Comparison of ENCODE assay signal across 13 mouse cellular contexts in the genomic region with DNA sequence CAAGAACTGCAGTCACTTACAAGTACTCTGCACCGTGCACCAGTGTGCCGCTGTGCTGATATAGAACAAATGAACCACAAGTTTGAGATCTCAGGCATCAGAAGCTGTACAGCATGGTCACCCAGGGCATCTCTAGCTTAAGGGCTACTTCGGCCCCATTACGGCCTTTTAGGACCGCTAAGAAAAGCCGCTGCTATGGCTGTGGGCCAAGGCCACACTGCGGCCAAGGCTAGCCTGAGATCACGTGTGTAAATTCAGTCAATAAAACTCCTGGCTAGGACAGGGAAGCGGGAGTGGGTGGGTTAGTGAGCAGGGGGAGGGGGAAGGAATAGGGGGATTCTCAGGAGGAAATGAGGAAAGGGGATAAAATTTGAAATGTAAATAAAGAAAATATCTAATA. TPM values are rescaled to one million over a fixed set of nuclear protein-coding genes. Genes with fewer than 3 reads are reported as not detected.
DNase-seq lines count a peak whose midpoint lies in the region; ATAC-seq and TF ChIP-seq lines count a peak whose summit lies in the region.
"Had no signal": no experiment of that assay in that cellular context is flagged by ENCODE, and none has a peak within 500 bp of the region (broad histone marks: within the 10 kb centered on the region; RNA-seq: fewer than 3 reads in every experiment).

No protein-coding gene starts in this region.

- no peak for DNase-seq in limb, embryonic 14.5 days (ENCODE audit: low spot score)
- no peak for DNase-seq in limb, embryonic 10.5 days (ENCODE audit: low spot score)
- peak; percentile 50 for DNase-seq in adrenal gland, adult 8-10 months
- peak; percentile 82 to 84 for DNase-seq in cerebellum, postnatal 10 days
- peak; percentile 69 for DNase-seq in kidney, postnatal 10 days
- DNase-seq in embryo, embryonic 10.5 days (ENCODE audit: low spot score), result no peak
- no peak for DNase-seq in layer of hippocampus, postnatal 14 days (ENCODE audit: low spot score in 2 of 2)

- no peak overlapping the region for H3K4me2 ChIP-seq in limb, embryonic 14.5 days (replicated peaks; ENCODE audit: low read depth, low read length, severe bottlenecking)
- no peak overlapping the region for H3K4me2 ChIP-seq in forebrain, embryonic 13.5 days
- H3K4me2 ChIP-seq: embryonic facial prominence, embryonic 15.5 days had no signal

- WGBS in limb, embryonic 14.5 days, result 57% methylated on average over 9 of the region's 9 CpGs
- WGBS in limb, embryonic 10.5 days, result 82% methylated on average over 9 of the region's 9 CpGs
- WGBS in forebrain, embryonic 13.5 days, result 85% methylated on average over 9 of the region's 9 CpGs

- ATAC-seq in limb, embryonic 14.5 days (ENCODE audit: low FRiP score, low read depth), result 0 out of 2 replicates have a peak, but pooled peaks have one; percentile 19
- no peak for ATAC-seq in forebrain, embryonic 13.5 days
- ATAC-seq: intestine, postnatal 0 days had no signal

- H3K9ac ChIP-seq in limb, embryonic 14.5 days (ENCODE audit: low read depth, low read length, severe bottlenecking), result no peak overlapping the region
- H3K9ac ChIP-seq in forebrain, embryonic 13.5 days, result no peak overlapping the region
- H3K9ac ChIP-seq: embryonic facial prominence, embryonic 15.5 days; liver, embryonic 14.5 days had no signal

- no peak for TF ChIP-seq POLR2A in limb, embryonic 14.5 days (IDR thresholded peaks at IDR 0.05; ENCODE audit: borderline replicate concordance, extremely low read depth, insufficient read depth, insufficient read length)

- no peaks in the 10 kb centered on the region for H3K27me3 ChIP-seq in limb, embryonic 14.5 days (ENCODE audit: control insufficient read depth, insufficient read depth, low read length)
- H3K27me3 ChIP-seq in limb, embryonic 10.5 days (ENCODE audit: low read depth, poor library complexity, severe bottlenecking), result no peaks in the 10 kb centered on the region
- H3K27me3 ChIP-seq in forebrain, embryonic 13.5 days, result no peaks in the 10 kb centered on the region
- H3K27me3 ChIP-seq: embryonic facial prominence, embryonic 15.5 days had no signal

- H3K4me3 ChIP-seq in limb, embryonic 14.5 days (replicated peaks; ENCODE audit: low read length), result no peak overlapping the region
- H3K4me3 ChIP-seq in limb, embryonic 10.5 days, result no peak overlapping the region
- H3K4me3 ChIP-seq in forebrain, embryonic 13.5 days, result no peak overlapping the region
- H3K4me3 ChIP-seq: embryonic facial prominence, embryonic 15.5 days had no signal

- no peaks in the 10 kb centered on the region for H3K9me3 ChIP-seq in limb, embryonic 14.5 days (ENCODE audit: control insufficient read depth, low read length)
- H3K9me3 ChIP-seq in limb, embryonic 10.5 days (replicated peaks), result no peaks in the 10 kb centered on the region
- H3K9me3 ChIP-seq in forebrain, embryonic 13.5 days (replicated peaks), result no peaks in the 10 kb centered on the region
- H3K9me3 ChIP-seq: embryonic facial prominence, embryonic 15.5 days had no signal

- no peaks in the 10 kb centered on the region for H3K36me3 ChIP-seq in limb, embryonic 14.5 days (ENCODE audit: control insufficient read depth, insufficient read depth, low read length)
- no peaks in the 10 kb centered on the region for H3K36me3 ChIP-seq in limb, embryonic 10.5 days
- no peaks in the 10 kb centered on the region for H3K36me3 ChIP-seq in forebrain, embryonic 13.5 days (ENCODE audit: poor library complexity, severe bottlenecking)
- H3K36me3 ChIP-seq: embryonic facial prominence, embryonic 15.5 days had no signal

- H3K4me1 ChIP-seq in limb, embryonic 14.5 days (ENCODE audit: control insufficient read depth, insufficient read depth, low read length), result no peaks in the 10 kb centered on the region
- no peaks in the 10 kb centered on the region for H3K4me1 ChIP-seq in limb, embryonic 10.5 days
- no peaks in the 10 kb centered on the region for H3K4me1 ChIP-seq in forebrain, embryonic 13.5 days
- H3K4me1 ChIP-seq: embryonic facial prominence, embryonic 15.5 days had no signal

- H3K27ac ChIP-seq in limb, embryonic 14.5 days (replicated peaks; ENCODE audit: low read depth, low read length), result no peak overlapping the region
- H3K27ac ChIP-seq in limb, embryonic 10.5 days, result no peak overlapping the region
- H3K27ac ChIP-seq in forebrain, embryonic 13.5 days, result no peak overlapping the region
- H3K27ac ChIP-seq: embryonic facial prominence, embryonic 15.5 days; liver, embryonic 14.5 days had no signal

RNA-seq across cellular contexts. Expression of gene Atp12a, which starts 50.9 kb away (rescaled TPM):
- polyA plus RNA-seq in limb, embryonic 14.5 days (2012; rRNA removed), result 1.3 TPM in 2 replicates
- polyA plus RNA-seq in limb, embryonic 14.5 days (2014; fragmentation: Nextera tagmentation; extraction: Ambion mirVana), result 1.6 and 2.3 TPM in 2 replicates
- polyA plus RNA-seq in limb, embryonic 10.5 days (2016; fragmentation: Nextera tagmentation; extraction: Ambion mirVana), result not detected in 2 replicates
- 1 to 10 TPM in 1 of 4 experiments, under 1 TPM in 1, not detected in 2; 0.10 to 1.0 TPM for total RNA-seq in adrenal gland, adult 8-10 months (2022)
- polyA plus RNA-seq in forebrain, embryonic 13.5 days (2015; fragmentation: Nextera tagmentation; extraction: Ambion mirVana), result 0.12 and 0.13 TPM in 2 replicates
- total RNA-seq in layer of hippocampus, postnatal 14 days (2021), result not detected
- total RNA-seq: CH12.LX had no signal
- polyA plus RNA-seq: liver, embryonic 14.5 days; neural tube, embryonic 11.5 days had no signal

RNA-seq across cellular contexts. Expression of gene Gzmb, which starts 51.9 kb away (rescaled TPM):
- 0.80 and 1.1 TPM in 2 replicates for polyA plus RNA-seq in limb, embryonic 14.5 days (2012; rRNA removed)
- 0.55 and 1.8 TPM in 2 replicates for polyA plus RNA-seq in limb, embryonic 14.5 days (2014; fragmentation: Nextera tagmentation; extraction: Ambion mirVana)
- polyA plus RNA-seq in limb, embryonic 10.5 days (2016; fragmentation: Nextera tagmentation; extraction: Ambion mirVana), result not detected in 2 replicates
- under 1 TPM; 0.19 to 0.40 (median 0.37) TPM for total RNA-seq in adrenal gland, adult 8-10 months (2022)
- polyA plus RNA-seq in forebrain, embryonic 13.5 days (2015; fragmentation: Nextera tagmentation; extraction: Ambion mirVana), result not detected in 2 replicates
- not detected for total RNA-seq in layer of hippocampus, postnatal 14 days (2021)
- total RNA-seq: CH12.LX had no signal
- polyA plus RNA-seq: neural tube, embryonic 11.5 days had no signal

Comparison
In these comparisons a context has a peak if more than half of its experiments do, and no peak if none do; other contexts are left out.
1. DNase-seq: peak in adrenal gland, adult 8-10 months (single experiment), cerebellum, postnatal 10 days (2 of 2) and kidney, postnatal 10 days (single experiment); none in limb, embryonic 14.5 days (single experiment), limb, embryonic 10.5 days (single experiment), embryo, embryonic 10.5 days (single experiment) and layer of hippocampus, postnatal 14 days (0 of 2).